Mouse (Mus musculus): ENCODE measurements around the gene Itgb6.
A peak's percentile ranks its signal among the peaks of the same experiment; 100 is the strongest.

The Itgb6 gene

DNA sequence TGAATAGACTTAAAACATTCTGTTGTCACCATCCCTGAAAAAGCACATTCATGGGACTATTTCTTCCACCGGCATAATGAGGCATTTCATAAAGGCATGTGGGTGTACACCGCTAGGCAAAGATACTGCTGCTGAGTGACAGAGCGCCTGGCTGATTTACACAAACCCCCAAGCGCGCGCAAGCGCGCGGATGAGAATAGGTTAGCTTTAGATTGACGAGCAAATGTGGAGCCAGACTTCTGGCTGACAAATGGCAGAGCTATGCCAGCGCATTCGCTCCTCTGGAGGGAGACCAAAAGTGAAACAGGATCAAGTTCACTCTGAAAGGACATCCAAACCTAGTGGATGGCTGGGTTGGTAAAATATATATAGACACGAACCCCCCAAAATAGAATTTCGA is at the start of gene Itgb6:
TSS of gene Itgb6 (minus strand) at position 130 of the 400 bp plus-strand sequence.
- DNase-seq, result no peak

DNA sequence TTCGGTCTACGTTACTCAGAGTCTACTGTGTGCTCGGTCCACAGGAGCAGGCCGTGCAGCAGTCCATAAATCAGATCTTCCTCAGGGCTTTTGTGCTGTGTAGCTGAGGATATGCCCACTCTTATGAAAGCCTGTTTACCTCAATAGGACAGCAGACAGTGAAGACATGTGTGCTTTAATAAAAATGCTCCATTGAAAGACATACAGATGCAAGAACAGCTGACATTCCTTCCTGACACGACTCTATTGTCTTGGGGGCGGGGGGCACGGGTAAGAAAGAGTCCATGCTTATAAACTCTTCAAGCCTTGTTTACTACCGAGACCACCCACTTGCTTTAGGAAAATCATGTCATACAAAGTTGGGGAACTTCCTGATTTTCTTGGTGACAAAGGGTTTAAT is 44.0 kb upstream of the Itgb6 start:
- no peak for DNase-seq

DNA sequence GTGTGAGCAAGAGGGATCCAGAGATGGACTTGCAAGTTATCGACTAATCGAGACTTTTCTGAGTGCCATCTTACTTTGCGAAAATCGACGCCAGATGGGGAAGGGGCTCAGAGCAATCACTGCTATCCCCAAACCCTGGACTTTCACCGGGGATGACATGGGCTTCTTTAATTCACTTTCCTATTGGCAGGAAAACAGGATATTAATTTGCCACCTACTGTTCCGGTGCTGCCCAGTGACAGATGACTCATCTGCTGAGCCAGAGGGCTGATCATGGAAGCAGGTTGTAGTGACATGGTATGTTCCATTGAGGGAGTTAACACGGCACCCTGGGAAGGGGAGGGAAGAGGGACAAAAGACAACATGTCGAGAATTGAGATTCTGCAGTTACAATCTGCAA is 33.8 kb upstream of the Itgb6 start:
- DNase-seq, result no peak

DNA sequence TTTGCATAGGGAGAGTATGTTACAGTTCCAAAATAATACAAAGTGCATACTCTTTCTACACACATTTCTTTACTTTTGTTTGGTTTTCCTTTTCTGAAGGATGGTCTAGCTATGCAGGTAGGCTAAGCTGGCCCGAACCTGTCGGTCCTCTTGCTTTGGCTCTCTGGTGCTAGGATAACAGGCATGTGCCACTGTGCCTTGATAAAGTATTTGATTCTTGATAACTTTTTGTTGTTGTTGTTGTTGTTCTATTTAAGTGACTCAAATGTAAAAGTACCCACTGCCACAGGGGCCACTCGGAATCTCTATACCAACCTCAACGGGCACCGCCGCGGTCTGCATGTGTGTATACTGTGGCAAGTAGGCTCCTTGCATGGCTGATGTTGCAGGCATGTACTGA is 32.7 kb upstream of the Itgb6 start:
- no peak for DNase-seq

DNA sequence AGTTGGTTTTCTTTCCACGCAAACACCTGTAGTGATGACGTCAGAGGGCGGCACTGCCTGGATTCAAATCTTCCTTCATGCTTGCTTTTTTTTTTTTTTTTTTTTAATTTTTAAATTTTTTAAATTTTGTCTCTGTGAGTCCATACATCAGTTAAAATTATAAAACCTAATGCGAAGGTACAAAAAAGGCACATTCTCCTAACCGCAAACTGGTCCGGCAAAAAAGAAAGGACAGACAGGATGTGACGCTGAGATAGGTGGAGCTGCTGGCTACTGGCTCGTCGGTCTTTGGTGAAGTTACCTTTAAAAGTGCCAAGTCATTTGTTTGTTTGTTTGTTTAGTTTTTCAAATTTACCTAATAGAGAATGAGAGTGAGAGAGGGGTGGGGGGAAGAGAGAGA is 28.8 kb upstream of the Itgb6 start:
- DNase-seq, result no peak

DNA sequence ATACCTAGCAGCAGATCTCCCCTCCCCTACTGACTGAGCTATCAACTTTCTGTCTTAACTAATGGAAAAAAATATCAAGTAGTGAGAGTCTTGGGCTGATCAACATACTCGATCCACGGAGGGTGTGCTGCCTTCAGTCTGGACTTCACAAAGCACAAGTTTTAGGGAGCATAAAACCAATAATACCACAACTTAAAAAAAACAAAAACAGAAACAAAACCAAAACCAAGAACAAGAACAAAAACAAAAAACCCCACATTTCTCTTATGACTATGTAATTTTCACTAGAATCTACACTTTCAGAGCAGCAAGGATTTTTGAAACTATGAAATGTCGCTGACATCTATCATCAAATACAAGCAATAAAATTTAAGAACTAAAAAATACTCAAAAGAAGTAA is 28.1 kb upstream of the Itgb6 start:
- DNase-seq, result no peak

DNA sequence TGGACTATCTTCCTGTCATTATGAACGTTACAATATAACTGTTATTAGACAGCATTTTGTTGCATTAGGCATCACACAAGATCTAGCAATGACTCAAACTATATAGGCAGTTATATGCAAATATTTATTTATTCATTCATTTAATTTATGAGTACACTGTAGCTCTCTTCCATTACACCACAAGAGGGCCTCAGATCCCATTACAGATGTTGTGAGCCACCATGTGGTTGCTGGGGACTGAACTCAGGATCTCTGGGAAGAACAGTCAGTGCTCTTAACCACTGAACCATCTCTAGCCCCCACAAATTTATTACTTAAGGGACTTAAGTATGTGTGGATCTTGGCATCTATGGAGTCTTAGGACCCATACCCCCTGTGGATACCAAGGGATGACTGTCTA is 26.1 kb upstream of the Itgb6 start:
- no peak for DNase-seq

DNA sequence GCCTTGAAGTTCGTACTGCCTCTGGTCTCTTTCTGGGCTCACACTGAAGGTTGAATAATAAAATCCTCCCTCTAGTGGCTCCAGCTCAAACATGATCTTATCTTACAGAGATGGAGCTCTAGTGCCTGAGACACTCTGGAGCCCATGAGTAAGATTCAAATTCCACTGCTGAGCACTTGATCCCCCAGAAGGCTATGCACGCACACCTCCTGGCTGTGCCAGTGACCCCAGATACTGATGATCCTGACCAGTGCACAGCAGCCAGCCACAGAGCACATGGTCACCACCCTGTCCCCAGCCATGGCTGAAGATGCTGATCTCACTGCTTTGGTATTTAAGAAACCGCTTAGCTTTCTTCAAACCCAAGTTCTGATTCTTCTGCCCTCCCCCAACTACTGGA is 25.1 kb upstream of the Itgb6 start:
- no peak for DNase-seq

DNA sequence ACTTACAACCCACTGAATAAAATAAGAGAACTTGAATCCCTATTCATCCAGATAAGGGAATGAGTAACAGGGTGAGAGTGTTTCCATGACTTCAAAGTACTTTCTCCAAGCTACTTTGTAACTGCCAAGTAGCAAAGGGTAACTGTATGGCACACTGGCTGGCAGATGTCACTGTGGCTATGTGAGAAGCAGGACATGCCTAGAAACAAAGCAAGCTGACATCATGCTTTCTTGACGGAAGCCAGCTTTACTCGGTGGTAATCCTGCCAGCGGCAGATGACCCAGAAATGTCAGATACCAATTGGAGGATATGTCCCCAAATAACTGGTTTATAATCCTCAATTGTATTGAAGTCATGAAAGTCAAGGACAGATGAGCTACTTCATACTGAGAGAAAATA is 22.2 kb upstream of the Itgb6 start:
- no peak for DNase-seq

DNA sequence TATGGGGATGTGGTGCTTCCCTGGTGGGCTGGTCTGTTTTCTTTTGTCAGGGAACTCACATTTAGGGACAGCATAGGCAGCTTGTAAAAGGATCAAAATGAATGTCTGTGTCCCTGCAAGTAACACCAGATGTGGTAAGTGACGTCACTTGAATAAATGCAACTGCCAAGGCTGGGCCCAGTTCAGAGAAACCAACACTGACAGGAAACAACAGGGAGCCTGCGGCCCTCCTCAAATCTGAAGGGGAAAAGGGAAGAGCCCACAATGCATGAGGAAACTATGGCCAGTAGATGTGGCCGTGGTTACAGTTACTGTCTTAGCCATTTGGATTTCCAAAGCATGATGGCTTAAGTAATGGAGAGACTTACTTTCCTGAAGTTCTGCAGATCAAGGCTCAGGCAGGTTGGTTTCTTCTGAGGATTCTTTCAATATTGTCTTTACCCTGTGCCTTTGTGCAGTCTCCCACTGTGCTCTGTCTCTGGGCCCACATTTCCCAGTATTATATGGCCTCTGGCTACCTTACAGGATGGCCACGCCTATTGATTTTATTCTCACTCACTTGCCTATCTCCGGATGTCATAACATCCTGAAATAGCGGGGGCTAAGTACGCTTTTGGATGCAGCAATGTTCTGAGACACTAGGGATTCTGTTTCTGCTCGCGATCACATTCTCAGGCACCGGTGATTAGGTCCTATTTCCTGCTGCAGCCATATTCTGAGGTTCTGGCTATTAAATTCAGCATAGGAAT is 17.1 kb upstream of the Itgb6 start:
- no peak for DNase-seq

DNA sequence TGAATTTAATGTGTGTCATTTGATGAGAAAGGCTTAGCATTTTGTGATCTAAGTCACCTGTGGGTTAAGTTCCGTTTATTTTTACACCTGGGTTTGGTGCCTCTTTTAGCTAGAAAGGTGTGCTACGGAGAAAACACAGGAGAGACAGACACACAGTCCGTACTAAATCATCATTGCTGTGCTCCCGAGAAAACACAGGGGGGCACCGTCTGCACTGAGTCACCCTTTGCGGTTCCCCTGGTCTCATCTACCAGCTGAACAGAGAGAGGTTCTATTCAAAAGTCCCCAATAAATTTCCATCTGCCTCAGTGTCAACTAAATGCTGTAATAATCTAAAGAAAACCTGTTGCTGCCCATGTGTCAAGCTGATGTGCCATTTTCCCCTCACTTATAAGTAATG is 8.5 kb upstream of the Itgb6 start:
- DNase-seq, result no peak

DNA sequence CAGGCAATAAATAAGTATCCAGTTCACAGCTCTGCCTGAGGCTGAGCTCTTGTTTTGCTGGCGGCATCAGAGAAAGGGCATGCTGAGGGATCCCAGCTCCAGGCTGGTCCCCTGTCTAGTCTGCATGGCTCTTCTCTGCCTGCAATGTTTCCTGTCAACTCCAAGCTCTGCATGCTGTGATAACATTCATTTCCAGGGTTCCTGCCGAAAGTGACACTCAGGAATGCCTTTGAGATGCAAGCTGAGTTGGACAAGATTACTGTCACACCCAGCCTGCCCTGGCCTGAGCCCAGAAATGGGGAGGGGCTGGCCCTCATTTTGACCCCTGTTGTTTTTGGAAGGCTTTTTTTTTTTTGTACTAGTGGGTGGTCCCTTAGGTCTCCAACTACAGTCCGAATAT is 7.6 kb upstream of the Itgb6 start:
- no peak for DNase-seq

DNA sequence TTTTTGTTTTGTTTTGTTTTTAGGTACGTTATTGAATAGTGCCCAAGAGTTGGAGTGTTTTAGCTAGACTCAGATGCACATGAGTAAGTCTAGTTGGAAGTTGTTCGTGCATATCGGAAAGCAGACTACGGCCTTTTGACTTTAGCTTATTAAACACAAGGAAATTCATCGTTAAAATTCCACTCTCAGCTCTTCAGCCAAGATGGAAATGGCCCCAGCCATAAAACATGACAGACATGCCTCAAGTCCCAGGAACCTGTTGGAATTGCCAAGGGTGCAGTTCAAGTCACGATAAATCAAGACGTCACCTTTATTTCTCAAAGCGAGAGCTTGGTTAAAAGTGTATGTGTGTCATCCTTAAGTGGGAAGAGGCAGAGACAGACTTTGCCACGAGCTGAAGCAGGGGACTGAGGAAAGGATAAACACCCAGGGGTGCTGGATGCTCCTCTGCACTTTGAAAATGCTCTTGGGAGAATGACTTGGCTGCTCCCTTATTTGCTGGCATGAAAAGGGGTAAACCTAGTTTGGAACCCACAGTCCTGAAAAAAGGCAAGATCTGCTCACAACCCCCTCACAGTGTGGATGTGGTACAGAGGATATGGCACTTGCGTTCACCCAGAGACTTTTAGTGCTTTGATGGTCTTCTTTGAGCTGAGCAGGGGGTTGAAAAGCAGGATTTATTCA is 6.6 kb upstream of the Itgb6 start:
- no peak for DNase-seq

DNA sequence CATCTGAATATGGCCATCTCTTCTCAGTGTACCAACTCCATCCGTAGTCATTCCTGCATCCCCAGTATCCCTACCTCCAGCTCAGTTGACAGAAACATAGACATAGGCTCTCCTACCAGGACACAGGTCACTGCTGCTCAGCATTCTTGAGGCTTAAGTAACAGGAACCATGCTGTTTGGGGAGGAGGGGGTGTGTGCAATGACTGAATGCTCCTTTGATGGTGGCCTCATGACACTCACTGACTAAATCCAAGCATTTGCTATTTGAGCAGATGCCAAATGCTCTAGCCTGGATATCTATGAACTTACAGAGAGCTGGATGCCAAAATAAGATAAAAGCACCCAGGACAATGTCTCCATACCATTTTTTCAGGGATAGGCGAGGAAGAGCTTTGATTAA is 2.2 kb upstream of the Itgb6 start:
- no peak for DNase-seq

DNA sequence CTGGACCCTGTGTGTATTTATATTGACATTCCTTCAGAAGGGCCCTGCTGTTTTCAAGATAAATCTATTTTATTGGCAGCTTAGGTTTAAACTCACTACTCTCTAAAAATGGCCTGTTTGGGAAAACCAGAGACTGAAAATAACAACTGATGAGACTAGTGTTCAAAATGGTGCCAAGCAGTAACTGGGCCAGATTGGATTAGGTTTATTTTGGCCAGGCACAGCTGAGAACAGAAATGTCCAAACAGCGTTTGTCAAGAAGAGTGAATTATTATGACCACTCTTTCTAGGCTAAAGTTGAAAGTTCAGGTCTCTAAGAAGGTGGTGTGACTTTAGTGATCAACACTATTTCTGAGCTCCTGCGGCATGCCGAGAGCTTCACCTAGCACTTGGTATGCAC is 524 bp upstream of the Itgb6 start:
- no peak for DNase-seq

DNA sequence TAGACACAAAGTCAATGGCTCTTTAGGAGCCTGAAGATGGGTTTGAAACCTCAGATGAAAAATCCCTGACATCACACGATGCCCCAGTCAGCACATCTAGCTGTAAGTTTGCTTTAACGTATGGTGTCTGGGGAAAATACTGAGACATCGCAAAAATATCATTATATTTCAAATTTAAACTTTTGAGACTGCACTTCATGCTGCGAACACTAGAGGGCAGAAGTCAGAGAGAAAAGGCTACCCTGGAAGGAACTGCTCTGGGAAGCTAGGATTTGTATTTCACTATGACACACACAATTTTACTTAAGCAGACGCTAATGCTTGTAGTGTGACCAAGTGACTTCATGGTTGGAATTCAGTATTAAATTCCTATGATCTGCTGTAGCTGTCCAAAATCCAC is 1.5 kb downstream of the Itgb6 start:
- peak; percentile 21 to 26 for DNase-seq

DNA sequence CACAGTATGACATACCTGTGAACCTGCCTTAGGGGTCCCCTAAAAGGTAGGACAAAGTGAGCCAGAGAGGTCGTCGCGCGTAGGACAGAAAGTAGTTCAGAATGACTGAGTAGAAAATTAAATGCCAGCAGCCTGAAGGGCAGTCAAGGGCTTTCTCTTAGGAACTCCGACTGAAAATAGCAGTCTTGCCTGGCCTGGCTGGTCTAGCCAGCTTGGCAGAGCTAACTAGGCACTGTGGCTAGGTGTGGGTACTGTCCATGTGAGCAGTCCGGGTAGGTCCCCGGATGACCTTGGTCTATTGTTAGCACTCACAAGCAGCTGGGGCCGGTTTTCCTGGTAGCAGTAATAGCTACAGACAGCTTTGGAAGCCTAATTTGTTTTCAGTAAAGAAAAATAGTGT is 2.2 kb downstream of the Itgb6 start:
- no peak for DNase-seq

DNA sequence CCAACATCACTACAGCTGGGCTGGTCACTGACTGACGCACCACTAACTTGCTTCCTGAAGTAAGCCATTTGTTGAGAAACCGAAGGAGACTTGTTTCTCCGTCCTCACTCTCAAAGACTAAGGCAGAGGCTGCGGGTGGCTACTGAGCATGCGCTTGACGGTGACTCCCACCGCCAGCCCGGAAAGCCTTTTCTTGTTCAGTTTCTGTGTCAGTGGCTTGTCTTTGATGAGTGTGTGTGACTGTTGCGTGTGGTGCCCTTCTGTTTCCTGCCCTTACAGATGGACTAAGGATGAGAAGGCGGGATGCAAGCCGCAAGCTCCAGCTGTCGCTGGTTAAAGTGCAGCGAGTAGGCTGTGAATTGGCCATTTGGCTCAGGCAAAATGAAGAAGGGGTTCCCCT is 5.1 kb downstream of the Itgb6 start:
- DNase-seq, result no peak

DNA sequence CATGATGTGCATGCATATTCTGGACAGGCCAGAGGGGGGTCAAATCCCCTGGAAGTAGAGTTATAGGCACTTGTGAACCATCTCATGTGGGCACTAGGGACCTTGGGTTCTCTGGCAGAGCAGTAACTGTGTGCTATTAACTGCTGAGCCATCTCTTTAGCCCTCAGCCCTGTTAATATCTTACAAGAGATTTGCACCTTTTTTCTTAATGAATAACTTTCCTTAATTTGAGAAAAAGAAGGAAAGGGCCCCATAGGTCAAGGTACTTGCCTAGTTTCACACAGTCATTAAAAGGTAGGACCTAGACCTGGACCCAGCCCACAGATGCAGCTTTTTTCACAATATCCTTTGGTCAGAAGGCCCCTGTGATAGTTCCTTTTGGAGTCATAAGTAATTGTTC is 5.9 kb downstream of the Itgb6 start:
- DNase-seq, result no peak

DNA sequence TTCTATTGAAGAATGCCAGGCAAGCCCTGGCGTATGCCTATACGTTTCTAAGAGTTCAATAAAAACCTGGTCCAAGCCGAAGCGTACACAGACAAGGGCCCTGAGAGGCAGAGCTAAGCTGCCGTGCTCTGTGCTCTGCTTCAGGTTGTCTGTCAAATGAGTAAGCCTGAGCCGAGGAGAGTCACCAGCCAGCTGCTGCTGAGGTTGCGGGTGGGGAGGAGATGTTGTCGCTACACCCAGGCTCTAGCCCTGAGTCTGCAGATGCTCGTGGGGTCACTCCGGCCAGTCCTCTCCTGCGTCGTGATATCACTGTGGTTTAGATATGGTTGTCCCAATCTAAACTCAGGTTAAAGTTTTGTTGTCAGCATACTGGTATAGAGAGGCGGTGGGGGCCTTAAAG is 6.7 kb downstream of the Itgb6 start:
- no peak for DNase-seq

DNA sequence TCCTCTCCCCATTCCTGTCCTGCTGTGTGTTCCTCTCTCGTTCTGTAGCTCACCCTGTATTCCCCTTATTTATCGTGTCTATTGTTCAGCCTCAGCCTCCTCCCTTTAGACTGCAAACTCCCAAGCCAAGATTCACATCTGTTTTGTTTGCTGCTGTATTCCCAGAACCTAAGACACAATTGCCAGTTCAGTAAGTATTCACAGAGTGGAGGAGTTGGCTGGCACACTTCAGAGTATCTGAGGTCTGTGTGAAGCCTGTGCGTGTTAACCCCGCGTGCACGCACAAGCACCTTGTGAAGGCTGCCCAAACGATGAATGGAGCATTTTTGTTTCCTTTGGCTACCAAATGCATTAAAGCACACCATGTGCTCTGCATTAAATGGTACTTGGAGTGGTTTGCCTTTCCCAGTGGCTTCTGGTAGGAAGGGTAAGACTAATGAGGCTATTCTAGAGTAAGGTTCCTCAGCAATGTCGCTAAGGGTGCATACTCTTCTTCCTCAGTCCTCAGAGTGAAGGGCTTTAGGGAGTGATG is 7.4 kb downstream of the Itgb6 start:
- no peak for DNase-seq

DNA sequence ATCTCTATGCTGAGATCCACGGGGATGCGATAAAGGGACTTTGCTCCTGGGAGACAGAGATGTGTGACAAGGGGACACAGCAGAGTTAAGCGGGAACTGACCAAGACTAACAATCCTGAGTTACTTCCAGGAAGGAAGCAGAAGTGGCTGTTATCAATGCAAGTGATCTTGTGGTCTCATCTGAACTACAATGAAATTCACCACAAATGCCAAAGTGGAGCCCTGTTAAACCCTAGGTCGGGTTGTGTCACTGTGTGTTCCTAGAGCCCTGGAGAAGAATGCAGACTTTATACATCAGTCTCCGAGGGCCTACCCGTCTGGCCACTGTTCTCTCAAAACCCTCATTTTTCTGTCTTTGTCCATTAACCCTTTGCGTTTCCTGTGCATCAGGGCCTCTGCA is 8.0 kb downstream of the Itgb6 start:
- DNase-seq, result no peak

DNA sequence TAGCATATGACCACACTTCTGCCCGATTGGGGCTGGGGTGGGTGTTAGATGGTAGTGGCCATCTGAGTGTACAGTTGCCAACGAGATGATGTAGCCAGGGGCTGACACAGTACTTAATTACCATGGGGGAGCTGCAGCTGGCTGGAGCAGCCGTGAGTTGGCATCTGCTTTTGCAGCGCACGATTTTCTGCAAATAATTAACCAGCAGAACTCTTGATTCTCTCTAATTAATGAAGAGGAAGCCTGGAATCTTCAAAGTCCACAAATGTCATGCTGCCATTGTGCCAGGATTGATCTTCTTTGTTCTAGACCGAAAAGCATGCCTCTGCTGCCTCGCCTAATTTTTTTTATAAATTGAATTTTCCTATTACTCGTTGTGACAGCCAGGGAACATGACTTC is 8.6 kb downstream of the Itgb6 start:
- no peak for DNase-seq

DNA sequence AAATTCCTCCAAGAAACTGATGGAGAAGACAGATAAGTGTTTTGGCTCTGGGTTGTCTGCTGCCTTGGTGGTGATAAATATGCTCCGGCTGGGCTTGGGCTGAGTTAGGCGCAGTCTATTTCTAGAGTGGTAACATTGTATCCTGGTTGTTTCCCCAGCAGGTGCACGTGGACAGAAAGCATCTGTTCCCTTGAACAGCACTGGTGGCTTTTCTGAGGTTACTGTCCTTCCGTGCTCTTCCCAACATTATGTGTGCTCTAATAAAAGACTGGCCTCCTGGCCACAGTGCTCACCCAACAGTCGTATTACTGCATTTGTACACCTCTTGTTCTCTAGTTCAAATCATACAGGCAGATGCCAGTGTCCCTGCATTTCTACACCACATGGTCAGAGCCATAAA is 9.6 kb downstream of the Itgb6 start:
- DNase-seq, result no peak

DNA sequence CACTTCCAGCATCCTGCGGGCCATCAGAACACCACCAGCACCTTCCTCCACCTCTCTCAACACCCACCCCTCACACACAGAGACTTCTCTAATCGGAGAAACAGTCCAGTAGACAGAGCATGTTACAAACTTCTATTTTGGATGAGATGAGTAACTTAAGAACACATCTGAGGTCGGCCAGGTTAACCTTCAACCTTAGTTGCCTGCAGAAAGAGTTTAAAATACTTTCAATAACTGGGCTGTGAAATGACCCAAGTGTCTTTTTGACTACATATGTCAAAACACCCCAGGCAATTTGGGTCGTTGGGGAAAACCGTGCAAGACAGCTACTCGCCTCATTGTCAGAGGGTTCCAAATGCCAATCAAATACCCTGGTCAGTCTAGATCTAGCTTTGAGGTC is 10.0 kb downstream of the Itgb6 start:
- no peak for DNase-seq

All from B cell, adult 2 months (primary cell).